Mouse (Mus musculus) gastrocnemius, adult 2 months (tissue): ENCODE measurements around the gene Tead1. TPM values are rescaled to one million over a fixed set of nuclear protein-coding genes. Genes with fewer than 3 reads are reported as not detected.

Source experiments
- DNase-seq: peaks from one replicate; pipeline ENCODE4 v3.0.0; 2022
- H3K27ac ChIP-seq: fragments of 200-600 bp; 2 replicates; pipeline ENCODE4 v1.8.1; 2022; ENCODE audit warnings: mild to moderate bottlenecking
- H3K4me3 ChIP-seq: fragments of 200-600 bp; 2 replicates; pipeline ENCODE4 v1.8.1; 2022; ENCODE audit warnings: mild to moderate bottlenecking, moderate library complexity
- CTCF ChIP-seq: fragments of 200-600 bp; IDR thresholded peaks from 2 replicates; pipeline ENCODE4 v1.8.1; 2022; ENCODE audit warnings: antibody characterized with exemption, mild to moderate bottlenecking, moderate library complexity
- intact Hi-C: fragments of 180-260 bp; cut with DNase I; formaldehyde crosslinking; loops from one replicate; pipeline ENCODE4 v1.15.1; 2025
- total RNA-seq, 2 experiments: library from RNA; stranded (reverse); gene quantifications; 2 replicates each; pipeline ENCODE4 v1.2.3; 2021

Tead1 gene
- total RNA-seq, 2 experiments from 2014 or later, result 189 to 260 TPM

- Histone ChIP-seq H3K4me3 (no peak overlapping the region), H3K27ac (no peak overlapping the region)
- no peak for DNase-seq
- TF ChIP-seq CTCF, result no peak
- intact Hi-C loops, result no loop called here
These were observed 161.2 kb downstream of the Tead1 start for GRCm38 (mm10) chr7:112840351-112840750.

GRCm38 (mm10) chr7:112840890-112841289 is 161.8 kb downstream of the Tead1 start:
- no peak overlapping the region for H3K4me3 ChIP-seq
- intact Hi-C loops, result no loop called here
- H3K27ac ChIP-seq, result no peak overlapping the region
- TF ChIP-seq CTCF, result no peak
- DNase-seq, result no peak

GRCm38 (mm10) chr7:112841484-112841883 is 162.4 kb downstream of the Tead1 start:
- intact Hi-C loops, result no loop called here
- no peak for DNase-seq
- TF ChIP-seq CTCF, result no peak
- Histone ChIP-seq H3K27ac (no peak overlapping the region), H3K4me3 (peak overlapping the region; percentile 54)

- H3K4me3 ChIP-seq, result peak overlapping the region; percentile 54
- 0 out of 2 replicates have a peak overlapping the region, but pooled peaks have one; percentile 20 for H3K27ac ChIP-seq
- TF ChIP-seq CTCF, result no peak
- intact Hi-C loops, result no loop called here
- DNase-seq, result no peak
These were observed 162.8 kb downstream of the Tead1 start for GRCm38 (mm10) chr7:112841886-112842285.

- TF ChIP-seq CTCF, result no peak
- H3K27ac ChIP-seq, result peak overlapping the region; percentile 79
- peak overlapping the region; percentile 21; the same call in 1 of the 2 replicates for H3K4me3 ChIP-seq
- no peak for DNase-seq
- intact Hi-C loops, result no loop called here
These were observed 172.2 kb downstream of the Tead1 start for GRCm38 (mm10) chr7:112851281-112851744.

- no peak for TF ChIP-seq CTCF
- Histone ChIP-seq H3K4me3 (no peak overlapping the region; the same call in 1 of the 2 replicates), H3K27ac (peak overlapping the region; percentile 79)
- no peak for DNase-seq
- intact Hi-C loops, result no loop called here
These were observed 173.2 kb downstream of the Tead1 start for GRCm38 (mm10) chr7:112852149-112852839.

- no peak for TF ChIP-seq CTCF
- intact Hi-C loops, result no loop called here
- peak overlapping the region; percentile 79 for H3K27ac ChIP-seq
- H3K4me3 ChIP-seq, result no peak overlapping the region
- no peak for DNase-seq
These were observed 174.7 kb downstream of the Tead1 start for GRCm38 (mm10) chr7:112853857-112854256.

- peak; percentile 35; the same call in 1 of the 2 replicates for TF ChIP-seq CTCF
- H3K27ac ChIP-seq, result peak overlapping the region; percentile 79; the same call in 1 of the 2 replicates
- H3K4me3 ChIP-seq, result no peak overlapping the region
- intact Hi-C loops, result no loop called here
- no peak for DNase-seq
These were observed 175.4 kb downstream of the Tead1 start for GRCm38 (mm10) chr7:112854516-112854915.

- peak overlapping the region; percentile 75 for H3K27ac ChIP-seq
- no peak overlapping the region for H3K4me3 ChIP-seq
- TF ChIP-seq CTCF, result no peak
- intact Hi-C loops, result no loop called here
- no peak for DNase-seq
These were observed 176.3 kb downstream of the Tead1 start for GRCm38 (mm10) chr7:112855419-112855818.

GRCm38 (mm10) chr7:112856121-112856571 is 177.0 kb downstream of the Tead1 start:
- peak; percentile 29; the same call in 1 of the 2 replicates for TF ChIP-seq CTCF
- intact Hi-C loops, result no loop called here
- no peak overlapping the region for H3K4me3 ChIP-seq
- peak; percentile 68 for DNase-seq
- peak overlapping the region; percentile 75 for H3K27ac ChIP-seq

- intact Hi-C loops, result no loop called here
- H3K27ac ChIP-seq, result peak overlapping the region; percentile 75
These were observed 177.5 kb downstream of the Tead1 start for GRCm38 (mm10) chr7:112856583-112856982.

GRCm38 (mm10) chr7:112859887-112860286 is 180.8 kb downstream of the Tead1 start:
- Histone ChIP-seq H3K4me3 (no peak overlapping the region), H3K27ac (no peak overlapping the region)
- no peak for TF ChIP-seq CTCF
- intact Hi-C loops, result loop anchor here (5.0 to 10.0 kb wide), 2 partner anchors 43 to 315 kb away; no protein-coding TSS in a partner anchor
- no peak for DNase-seq

More at GRCm38 (mm10) chr7:112856583-112856982, 177.5 kb downstream of the Tead1 start:
- DNase-seq, result no peak
- no peak for TF ChIP-seq CTCF
- H3K4me3 ChIP-seq, result no peak overlapping the region

GRCm38 (mm10) chr7:112862086-112862485 is 183.0 kb downstream of the Tead1 start:
- no peak overlapping the region for H3K4me3 ChIP-seq
- no peak overlapping the region for H3K27ac ChIP-seq
- no peak for DNase-seq
- TF ChIP-seq CTCF, result no peak
- intact Hi-C loops, result loop anchor here (5.0 to 10.0 kb wide), 2 partner anchors 45 to 317 kb away; no protein-coding TSS in a partner anchor
